Mouse (Mus musculus) myocyte (in vitro differentiated cells): Measurements from ENCODE around the gene Vhl.

Source experiments
- MYOD1 ChIP-seq, 3 experiments: IDR thresholded peaks; one replicate each; pipeline ENCODE4 v1.6.1; 2011; ENCODE audit warnings: control low read depth in 2 of 3, low read depth in 2 of 3, mild to moderate bottlenecking in 2 of 3, moderate library complexity in 1 of 3; ENCODE audit not compliant: insufficient read length in 2 of 3, control insufficient read depth in 1 of 3
- MYOG ChIP-seq, 3 experiments: IDR thresholded peaks; one replicate each; pipeline ENCODE4 v1.6.1; 2011; ENCODE audit warnings: control low read depth in 2 of 3, low read depth in 2 of 3, mild to moderate bottlenecking in 2 of 3; ENCODE audit not compliant: insufficient read length in 2 of 3, control insufficient read depth in 1 of 3, insufficient read depth in 1 of 3
- POLR2A ChIP-seq: IDR thresholded peaks from one replicate; pipeline ENCODE4 v1.6.1; 2011; ENCODE audit warnings: low read depth, mild to moderate bottlenecking, control low read depth, moderate library complexity; ENCODE audit not compliant: insufficient read length
- POLR2AphosphoS2 ChIP-seq: IDR thresholded peaks from one replicate; pipeline ENCODE4 v1.6.1; 2011; ENCODE audit warnings: low read depth, control low read depth; ENCODE audit not compliant: insufficient read length
- USF1 ChIP-seq: IDR thresholded peaks from one replicate; pipeline ENCODE4 v1.6.1; 2011; ENCODE audit warnings: low read depth, mild to moderate bottlenecking, control low read depth, moderate library complexity

GRCm38 (mm10) chr6:113624989-113625770 is 1.4 kb downstream of the Vhl start:
- TF ChIP-seq POLR2A: no peak
- TF ChIP-seq POLR2AphosphoS2: no peak
- TF ChIP-seq MYOD1 (IDR thresholded peaks at IDR 0.05; ENCODE audit: control insufficient read depth in 1 of 3, insufficient read length in 2 of 3, low read depth in 2 of 3): no peak
- TF ChIP-seq USF1: no peak
- no peak for TF ChIP-seq MYOG (IDR thresholded peaks at IDR 0.05; ENCODE audit: control insufficient read depth in 1 of 3, insufficient read depth in 1 of 3, insufficient read length in 2 of 3, low read depth in 2 of 3)
